Mouse (Mus musculus): ENCODE measurements around the gene Sh3pxd2a.
"Not testable (repeated sequence)": the region's sequence is repeated elsewhere in the genome, so short reads cannot be mapped to it uniquely, and the experiment has no call there.

The Sh3pxd2a gene

GRCm38 (mm10) chr19:47409142-47409541 is 55.1 kb downstream of the Sh3pxd2a start:
- no peak for DNase-seq (ENCODE audit: inconsistent ontology term)

- no peak for DNase-seq (ENCODE audit: inconsistent ontology term)
These were observed 55.5 kb downstream of the Sh3pxd2a start for GRCm38 (mm10) chr19:47408656-47409055.

- DNase-seq (ENCODE audit: inconsistent ontology term) = no peak
These were observed 56.9 kb downstream of the Sh3pxd2a start for GRCm38 (mm10) chr19:47407332-47407731.

GRCm38 (mm10) chr19:47406524-47406923 is 57.7 kb downstream of the Sh3pxd2a start:
- DNase-seq (ENCODE audit: inconsistent ontology term) = no peak

GRCm38 (mm10) chr19:47405548-47405947 is 58.7 kb downstream of the Sh3pxd2a start:
- DNase-seq (ENCODE audit: inconsistent ontology term) = no peak

GRCm38 (mm10) chr19:47403391-47404379 is 60.5 kb downstream of the Sh3pxd2a start:
- DNase-seq (ENCODE audit: inconsistent ontology term) = no peak

- no peak for DNase-seq (ENCODE audit: inconsistent ontology term)
These were observed 61.2 kb downstream of the Sh3pxd2a start for GRCm38 (mm10) chr19:47402976-47403375.

GRCm38 (mm10) chr19:47402544-47402943 is 61.7 kb downstream of the Sh3pxd2a start:
- no peak for DNase-seq (ENCODE audit: inconsistent ontology term)

GRCm38 (mm10) chr19:47399709-47400108 is 64.5 kb downstream of the Sh3pxd2a start:
- DNase-seq (ENCODE audit: inconsistent ontology term) = no peak

- no peak for DNase-seq (ENCODE audit: inconsistent ontology term)
These were observed 65.2 kb downstream of the Sh3pxd2a start for GRCm38 (mm10) chr19:47399029-47399428.

- no peak for DNase-seq (ENCODE audit: inconsistent ontology term)
These were observed 66.1 kb downstream of the Sh3pxd2a start for GRCm38 (mm10) chr19:47397882-47398671.

- no peak for DNase-seq (ENCODE audit: inconsistent ontology term)
These were observed 68.9 kb downstream of the Sh3pxd2a start for GRCm38 (mm10) chr19:47395338-47395737.

- not testable (repeated sequence) for DNase-seq (ENCODE audit: inconsistent ontology term)
These were observed 69.4 kb downstream of the Sh3pxd2a start for GRCm38 (mm10) chr19:47394781-47395180.

GRCm38 (mm10) chr19:47390878-47391277 is 73.3 kb downstream of the Sh3pxd2a start:
- DNase-seq (ENCODE audit: inconsistent ontology term) = no peak

GRCm38 (mm10) chr19:47387887-47388286 is 76.3 kb downstream of the Sh3pxd2a start:
- no peak for DNase-seq (ENCODE audit: inconsistent ontology term)

- DNase-seq (ENCODE audit: inconsistent ontology term) = no peak
These were observed 76.8 kb downstream of the Sh3pxd2a start for GRCm38 (mm10) chr19:47387395-47387794.

GRCm38 (mm10) chr19:47385971-47386370 is 78.2 kb downstream of the Sh3pxd2a start:
- no peak for DNase-seq (ENCODE audit: inconsistent ontology term)

GRCm38 (mm10) chr19:47384639-47385038 is 79.6 kb downstream of the Sh3pxd2a start:
- DNase-seq (ENCODE audit: inconsistent ontology term) = no peak

- DNase-seq (ENCODE audit: inconsistent ontology term) = no peak
These were observed 80.2 kb downstream of the Sh3pxd2a start for GRCm38 (mm10) chr19:47384036-47384435.

GRCm38 (mm10) chr19:47382268-47382667 is 81.9 kb downstream of the Sh3pxd2a start:
- no peak for DNase-seq (ENCODE audit: inconsistent ontology term)

- DNase-seq (ENCODE audit: inconsistent ontology term) = no peak
These were observed 83.2 kb downstream of the Sh3pxd2a start for GRCm38 (mm10) chr19:47381011-47381410.

GRCm38 (mm10) chr19:47379141-47379540 is 85.1 kb downstream of the Sh3pxd2a start:
- DNase-seq (ENCODE audit: inconsistent ontology term) = no peak

All from Muller cell, postnatal 12 days (primary cell).